Mouse (Mus musculus) c-Kit-positive CD71-positive TER-119-positive erythroid progenitor cells, embryonic 14.5 days (primary cell): ENCODE results near the gene Akr1c14.
"Not testable (repeated sequence)": the region's sequence is repeated elsewhere in the genome, so short reads cannot be mapped to it uniquely, and the experiment has no call there.

Source experiments
- DNase-seq: peaks from one replicate; pipeline ENCODE4 v3.0.0-alpha.2; 2013; ENCODE audit warnings: low spot score

Akr1c14 gene

DNA sequence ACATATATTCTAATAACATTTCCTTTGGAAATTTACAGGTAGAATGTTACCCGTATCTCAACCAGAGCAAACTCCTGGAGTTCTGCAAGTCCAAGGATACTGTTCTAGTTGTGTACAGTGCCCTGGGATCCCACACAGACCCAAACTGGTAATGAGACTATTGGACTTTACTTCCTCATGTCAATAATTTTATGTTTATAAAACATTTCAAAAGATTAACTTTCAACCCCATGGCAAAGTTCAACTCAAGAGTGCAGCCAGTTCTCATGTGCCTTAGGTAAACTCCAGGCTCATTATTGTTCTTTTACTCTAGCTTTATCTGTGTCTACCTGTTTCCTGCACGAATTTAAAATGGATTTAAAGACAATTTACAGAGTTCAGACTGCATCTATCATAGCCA lies at the start of gene Akr1c14:
Gene Akr1c14, plus strand, starts transcription at position 293 of the 400 bp plus-strand sequence.
- no peak for DNase-seq

DNA sequence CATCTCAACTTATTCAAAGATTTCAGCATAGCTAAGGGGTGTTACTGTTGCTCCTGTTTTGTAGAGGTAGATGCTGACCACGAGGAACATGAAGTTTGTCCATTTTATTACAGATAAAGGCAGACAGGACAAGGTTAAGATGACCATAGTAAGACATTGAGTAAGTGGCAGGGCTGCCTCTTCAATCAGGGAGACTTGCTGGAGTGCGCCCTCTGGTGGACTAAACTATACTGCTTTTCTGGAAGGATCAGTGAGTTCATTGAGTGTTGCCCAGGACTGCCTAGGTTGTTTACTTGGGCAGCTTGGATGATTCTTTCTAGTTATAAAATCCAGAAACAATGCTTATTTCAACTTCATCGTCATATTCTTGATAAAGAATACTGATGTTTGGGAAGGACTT lies 47.1 kb upstream of the Akr1c14 start:
- peak; percentile 48 for DNase-seq

DNA sequence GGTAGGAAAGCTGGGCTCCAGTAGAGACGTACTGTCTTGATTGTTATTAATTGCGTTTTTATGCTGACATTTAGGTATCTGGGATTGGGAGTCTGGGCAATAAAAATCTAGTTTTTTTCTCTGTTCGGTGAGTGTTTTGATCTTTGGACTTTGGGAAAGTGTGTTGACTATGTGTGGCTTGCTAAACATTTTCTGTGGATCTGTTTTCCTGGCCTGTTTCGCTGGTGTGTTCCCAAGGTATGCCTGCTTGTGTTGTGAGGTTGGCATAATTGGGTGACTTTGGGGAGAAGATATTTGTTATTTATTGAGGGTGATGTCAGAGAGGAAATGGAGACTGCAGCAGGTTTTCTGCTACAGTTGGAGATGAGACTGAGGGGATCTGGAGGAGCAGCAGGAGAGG lies 38.0 kb upstream of the Akr1c14 start:
- no peak for DNase-seq

DNA sequence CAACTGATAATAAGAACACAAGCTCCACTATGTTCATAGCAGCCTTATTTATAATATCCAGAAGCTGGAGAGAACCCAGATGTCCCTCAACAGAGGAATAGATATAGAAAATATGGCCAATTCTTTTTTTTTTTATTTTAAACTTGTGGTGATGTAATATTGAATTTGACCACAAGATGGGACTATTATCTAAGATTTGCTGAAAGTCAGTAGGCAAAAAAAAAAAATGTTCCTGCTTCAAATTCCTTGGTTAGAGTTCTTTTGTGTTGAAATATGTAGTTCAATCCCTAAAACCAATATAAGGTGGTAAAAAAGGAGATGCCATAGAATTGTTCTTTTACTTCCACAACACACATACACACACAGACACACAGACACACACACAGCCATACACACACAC lies 35.0 kb upstream of the Akr1c14 start:
- DNase-seq: no peak

DNA sequence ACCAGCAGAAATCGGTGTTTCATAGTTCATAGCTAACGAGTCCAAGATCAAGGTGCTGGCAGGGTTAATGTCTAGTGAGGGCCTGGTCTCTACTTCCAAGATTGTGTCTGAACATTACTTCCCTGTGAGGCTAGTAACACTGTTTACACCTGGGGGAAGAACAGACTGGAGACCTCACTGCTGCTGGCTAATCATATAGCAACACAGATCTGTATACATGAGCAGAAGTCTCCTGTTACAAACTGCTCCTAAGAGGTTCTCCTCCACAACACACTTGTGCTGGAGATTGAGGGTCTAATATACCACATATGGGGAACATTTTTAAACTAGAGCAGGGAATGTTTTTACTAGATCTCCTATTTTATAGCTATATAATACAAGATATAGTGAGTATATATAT lies 18.9 kb upstream of the Akr1c14 start:
- no peak for DNase-seq

DNA sequence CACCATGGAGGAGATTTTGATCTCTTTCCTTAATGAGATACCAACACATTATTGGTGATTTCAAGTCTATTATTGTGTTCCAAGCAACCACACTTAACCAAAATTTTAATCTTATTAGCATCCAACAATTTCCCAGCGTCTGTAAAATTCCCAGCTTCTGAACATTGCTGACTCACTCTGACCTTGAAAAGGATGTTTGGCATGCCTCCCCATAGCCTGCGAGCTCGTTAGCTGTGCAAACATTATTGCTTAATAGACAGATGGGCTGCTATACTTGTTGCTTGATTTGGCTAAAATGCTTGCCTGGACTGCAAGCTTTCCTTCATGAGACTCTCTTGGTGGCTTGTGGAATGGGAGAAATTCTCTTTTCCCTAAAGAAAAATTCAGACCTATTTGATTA lies 16.3 kb upstream of the Akr1c14 start:
- no peak for DNase-seq

DNA sequence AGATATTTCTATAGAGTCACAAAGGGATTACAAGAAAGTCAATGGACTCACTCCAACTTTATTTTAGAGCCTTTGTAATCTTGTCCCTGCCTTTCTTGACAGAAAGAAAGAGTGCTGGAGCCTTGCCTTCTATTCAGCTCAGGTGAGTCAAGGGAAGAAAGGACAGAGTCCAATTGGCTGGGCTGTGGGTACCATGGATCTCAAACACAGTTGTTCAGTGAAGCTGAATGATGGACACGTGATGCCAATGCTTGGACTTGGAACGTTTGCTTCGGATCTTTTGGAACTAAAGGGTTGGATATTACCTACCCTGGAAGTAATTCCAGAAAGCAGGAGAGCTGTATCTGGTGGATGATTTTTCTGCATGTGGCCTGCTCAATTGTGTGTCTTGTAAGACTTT lies 13.8 kb upstream of the Akr1c14 start:
- DNase-seq: no peak

DNA sequence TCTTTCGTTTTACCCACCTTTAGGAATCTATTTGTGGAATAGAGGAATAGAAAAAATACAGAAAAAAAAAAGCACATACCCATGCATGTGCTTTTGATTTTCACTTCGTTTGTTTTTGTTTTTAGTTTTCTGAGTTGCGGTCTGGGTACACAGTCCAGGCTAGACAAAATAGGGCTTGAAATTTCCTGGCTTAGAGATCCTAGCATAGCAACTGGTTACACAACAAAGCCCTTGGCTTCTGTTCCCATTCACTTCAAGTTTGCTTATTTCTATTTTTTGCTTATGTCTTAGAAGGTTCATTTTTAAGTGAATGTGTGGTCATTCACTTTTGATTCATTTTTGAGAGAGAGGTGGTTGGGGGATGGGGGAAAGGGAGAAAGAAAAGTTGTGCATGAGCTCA lies 2.7 kb upstream of the Akr1c14 start:
- DNase-seq: no peak

DNA sequence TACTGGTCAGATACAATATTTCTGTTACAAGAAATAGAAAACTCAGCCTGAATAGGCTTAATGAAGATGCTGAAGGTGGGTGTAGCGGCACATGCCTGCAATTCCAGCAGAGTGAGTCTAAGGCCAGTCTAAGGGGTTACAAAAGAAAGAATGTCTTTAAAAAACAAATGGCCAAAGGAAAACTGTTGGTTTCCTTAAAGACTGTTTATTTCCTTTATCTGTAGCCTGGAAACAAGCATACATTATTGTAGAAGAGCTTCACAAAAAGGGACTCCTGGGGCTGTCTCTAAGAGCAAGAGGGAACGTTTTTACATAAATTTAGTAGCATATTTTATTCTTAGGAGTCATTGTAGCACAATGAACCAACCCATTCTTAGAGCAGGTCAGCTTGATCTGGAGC lies 2.0 kb upstream of the Akr1c14 start:
- DNase-seq: no peak

DNA sequence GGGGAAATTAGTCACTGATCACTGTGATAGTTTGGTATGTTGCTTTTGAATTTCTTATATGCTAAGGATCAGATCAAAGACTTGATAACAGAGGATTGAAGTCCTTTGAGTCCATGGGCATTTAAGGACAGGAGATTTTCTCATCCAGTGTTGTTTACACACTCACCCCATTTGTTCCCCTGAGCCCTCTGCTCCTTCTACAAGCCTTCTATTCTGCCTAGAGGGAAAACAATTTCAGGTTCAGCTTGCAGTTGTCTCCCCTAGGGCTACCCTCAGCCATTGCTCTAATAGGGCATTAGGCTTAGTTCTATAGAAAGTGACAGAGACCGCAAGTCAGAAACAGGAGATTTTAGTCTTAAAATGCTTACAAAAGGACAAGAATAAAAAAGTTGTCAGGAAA lies 585 bp upstream of the Akr1c14 start:
- no peak for DNase-seq

DNA sequence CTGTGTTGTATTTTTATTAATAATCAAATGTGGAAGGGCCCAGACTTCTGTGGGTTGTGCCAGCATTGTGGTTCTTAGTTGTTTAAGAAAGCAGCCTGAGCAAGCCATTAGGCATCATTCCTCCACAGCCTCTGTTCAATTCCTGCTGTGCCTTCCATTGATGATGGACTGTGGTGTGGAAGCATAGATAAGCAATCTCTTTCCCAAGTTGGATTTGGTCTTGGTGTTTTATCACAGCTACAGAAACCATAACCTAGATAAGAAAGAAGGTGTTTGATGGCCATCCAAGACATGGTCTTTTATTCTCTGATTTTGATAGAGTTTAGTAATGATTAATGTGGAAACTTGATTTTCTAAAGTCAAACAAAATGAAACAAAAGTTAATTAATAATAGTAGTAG lies 844 bp downstream of the Akr1c14 start:
- DNase-seq: no peak

DNA sequence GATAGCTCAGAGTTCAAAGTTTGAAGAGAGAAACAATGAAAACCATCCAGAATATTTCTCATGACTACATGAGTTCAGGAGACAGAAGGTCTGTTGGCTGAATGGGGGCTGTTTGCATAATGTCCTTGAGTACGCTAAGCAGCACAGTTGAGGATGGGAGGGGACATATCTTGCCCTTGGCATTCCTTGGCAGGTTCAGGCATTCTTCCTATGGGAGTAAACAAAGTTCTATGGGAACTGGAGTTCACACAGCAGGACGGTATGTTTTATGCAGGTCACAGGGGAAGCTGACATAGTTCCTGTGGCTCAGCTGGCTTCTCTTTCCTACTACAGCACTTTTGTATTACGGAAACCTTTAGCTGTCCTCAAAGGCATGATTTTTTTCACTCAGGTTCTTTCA lies 6.6 kb downstream of the Akr1c14 start:
- no peak for DNase-seq

DNA sequence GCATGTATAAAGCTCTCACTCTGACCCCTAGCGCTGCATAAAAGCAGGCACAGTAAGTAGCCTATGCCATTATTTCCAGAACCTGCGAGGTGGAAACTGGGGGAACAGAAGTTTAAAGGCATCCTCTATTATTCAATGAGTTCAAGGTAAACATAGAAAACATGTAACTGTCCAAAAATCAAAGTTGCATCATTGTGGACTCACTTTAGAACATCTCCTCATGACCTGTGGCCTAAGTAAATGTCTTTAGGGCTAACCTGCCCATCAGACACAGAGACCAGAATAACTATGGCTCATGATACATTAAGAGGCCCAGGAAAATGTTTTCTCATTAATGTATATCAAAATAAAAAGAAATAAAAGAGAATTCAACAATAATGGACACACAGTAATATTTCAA lies 7.4 kb downstream of the Akr1c14 start:
- no peak for DNase-seq

DNA sequence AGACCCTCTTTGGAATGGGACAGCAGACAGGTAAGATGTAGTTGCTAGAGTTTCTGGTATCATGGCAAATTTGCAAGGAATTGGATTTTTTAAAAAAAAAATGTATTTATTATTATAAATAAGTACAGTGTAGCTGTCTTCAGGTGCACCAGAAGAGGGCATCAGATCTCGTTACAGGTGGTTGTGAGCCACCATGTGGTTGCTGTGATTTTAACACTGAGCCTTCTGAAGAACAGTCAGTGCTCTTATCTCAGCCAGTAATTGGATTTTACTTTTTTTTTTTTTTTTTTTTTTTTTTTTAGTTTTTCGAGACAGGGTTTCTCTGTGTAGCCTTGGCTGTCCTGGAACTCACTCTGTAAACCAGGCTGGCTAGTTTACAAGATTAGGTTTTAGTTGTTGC lies 9.4 kb downstream of the Akr1c14 start:
- DNase-seq: not testable (repeated sequence)

DNA sequence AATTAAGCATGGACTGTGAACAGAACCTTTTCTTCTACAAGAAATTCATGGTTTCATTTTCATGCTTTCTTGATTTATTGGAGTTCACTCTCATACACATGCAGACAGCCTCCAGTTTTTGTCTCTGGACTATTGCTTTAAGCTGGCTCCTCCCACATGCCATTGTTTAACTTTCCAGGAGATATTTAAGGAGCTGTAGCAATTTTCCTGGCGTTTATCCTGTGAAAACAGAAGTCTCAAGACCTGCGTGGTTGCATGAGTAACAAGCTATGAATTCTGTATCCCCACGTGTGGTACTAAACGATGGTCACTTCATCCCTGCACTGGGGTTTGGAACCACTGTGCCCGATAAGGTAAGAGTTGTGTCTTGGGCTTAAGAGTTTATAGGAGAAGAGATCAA lies 10.6 kb downstream of the Akr1c14 start:
- no peak for DNase-seq

DNA sequence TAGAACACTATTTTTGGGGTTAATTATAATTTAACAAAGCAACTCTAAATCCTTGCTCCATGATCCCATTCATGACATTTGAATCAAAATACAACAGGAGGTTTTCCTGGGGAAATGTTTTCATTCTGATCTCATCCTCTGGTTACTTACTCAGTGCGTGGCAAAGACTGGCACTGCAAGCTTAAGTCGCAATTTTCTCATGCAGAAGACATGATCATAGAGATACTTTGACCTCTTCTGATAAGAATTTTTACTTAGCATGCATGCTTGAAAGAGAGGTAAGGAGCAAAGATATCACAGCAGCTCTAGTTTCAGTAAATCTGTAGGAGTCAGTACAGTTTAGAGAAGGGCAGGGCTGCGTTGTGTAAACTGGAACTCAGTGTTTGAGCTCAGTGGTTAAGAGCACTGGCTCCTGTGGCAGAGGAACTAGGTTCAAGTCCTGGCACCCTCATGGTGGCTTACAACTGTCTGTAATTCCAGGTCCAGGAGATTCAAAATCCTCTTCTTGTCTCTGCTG lies 11.5 kb downstream of the Akr1c14 start:
- no peak for DNase-seq

DNA sequence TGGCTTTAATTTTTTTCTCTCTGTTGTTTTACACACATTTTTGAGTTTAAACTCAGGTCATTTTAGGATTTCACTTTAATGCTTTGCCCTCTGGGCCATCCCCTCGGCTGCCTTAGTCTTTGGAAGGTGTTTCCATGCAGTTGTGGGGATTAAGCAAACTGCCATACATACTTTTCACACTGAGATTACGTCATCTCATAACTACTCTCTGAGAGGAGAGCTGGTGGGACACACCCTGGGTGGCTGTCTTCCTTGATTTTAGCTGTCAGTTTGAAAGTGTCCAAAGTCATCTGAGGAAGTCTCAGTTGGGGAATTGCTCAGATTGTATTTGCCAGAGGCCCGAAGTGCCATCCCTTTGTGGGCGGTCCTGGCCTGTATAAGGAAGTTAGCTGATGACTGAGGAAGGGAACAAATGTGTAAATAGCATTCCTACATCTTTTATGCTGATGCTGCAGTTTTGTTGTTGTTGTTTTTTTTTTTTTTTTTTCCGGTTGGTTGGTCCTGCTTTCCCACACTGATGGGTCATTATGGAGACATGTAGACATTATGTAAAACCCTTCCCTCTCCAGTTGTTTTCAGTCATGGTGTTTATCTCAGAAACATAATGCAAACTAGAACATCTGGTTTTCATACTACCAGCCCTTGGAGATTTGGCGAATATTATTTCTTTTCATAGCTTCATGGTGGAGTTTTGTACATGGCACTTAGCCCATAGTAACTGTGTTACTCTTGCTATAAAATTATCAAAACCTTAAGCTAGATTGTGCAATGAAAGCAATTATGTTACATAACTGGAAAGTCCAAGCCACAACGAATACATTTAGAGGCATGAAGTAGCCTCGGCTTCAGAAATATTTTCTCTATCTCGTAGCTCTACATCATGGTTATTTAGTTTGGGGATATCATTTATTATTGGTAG lies 28.0 kb downstream of the Akr1c14 start:
- DNase-seq: no peak

DNA sequence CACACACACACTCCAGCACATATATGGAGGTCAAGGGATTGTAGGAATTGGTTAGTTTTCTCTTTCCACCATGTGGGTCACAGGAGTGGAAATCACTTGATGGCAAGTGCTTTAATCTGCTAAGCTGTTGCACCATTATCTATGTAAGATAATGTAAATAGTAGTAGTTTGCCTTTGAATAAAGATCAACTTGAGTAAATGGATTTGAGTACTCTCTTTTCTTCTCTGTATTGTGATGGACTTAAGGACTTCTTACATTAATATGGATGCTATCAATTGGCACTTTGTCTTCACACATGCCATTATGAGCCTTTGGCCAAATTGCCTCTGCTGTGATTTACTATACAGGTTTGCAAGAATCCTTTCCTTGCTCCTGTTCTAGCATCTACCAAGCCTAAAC lies 31.1 kb downstream of the Akr1c14 start:
- no peak for DNase-seq

DNA sequence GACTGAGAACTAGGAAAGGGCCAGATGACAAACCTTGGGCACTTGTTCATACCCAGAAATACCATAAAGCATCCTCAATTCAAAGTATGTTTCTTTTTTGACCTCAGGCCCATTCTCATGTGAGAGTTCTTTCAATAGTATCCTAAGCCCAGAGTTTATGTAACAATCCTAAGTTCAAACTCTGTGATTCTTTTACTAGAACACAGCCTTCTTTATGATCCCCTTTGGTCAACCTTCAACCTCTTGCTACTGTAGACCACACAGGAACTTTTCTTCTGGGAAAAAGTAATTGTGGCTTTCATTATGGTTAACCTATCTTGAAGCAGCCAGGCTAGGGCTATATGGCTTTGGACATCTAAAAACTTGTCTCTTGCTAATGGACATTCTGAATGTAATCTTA lies 52.9 kb downstream of the Akr1c14 start:
- DNase-seq: no peak

DNA sequence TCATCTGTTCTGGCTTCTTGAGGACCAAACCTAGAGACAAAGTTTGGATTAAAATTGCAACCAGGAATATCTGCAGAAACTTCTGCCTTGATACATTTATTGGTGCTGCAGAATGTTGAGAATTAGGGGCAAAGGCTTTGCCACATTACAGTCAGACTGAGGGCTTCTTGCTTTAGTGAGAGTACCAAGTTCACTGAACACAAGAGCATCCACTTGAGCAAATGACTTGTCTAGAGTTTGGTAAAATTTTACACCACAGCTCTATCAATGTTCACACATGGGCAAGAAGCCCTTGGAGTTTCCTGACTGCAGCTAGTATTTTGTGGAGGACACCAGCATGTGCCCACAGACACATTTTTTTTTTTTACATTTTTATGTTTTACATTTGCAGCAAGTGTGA lies 53.9 kb downstream of the Akr1c14 start:
- no peak for DNase-seq

DNA sequence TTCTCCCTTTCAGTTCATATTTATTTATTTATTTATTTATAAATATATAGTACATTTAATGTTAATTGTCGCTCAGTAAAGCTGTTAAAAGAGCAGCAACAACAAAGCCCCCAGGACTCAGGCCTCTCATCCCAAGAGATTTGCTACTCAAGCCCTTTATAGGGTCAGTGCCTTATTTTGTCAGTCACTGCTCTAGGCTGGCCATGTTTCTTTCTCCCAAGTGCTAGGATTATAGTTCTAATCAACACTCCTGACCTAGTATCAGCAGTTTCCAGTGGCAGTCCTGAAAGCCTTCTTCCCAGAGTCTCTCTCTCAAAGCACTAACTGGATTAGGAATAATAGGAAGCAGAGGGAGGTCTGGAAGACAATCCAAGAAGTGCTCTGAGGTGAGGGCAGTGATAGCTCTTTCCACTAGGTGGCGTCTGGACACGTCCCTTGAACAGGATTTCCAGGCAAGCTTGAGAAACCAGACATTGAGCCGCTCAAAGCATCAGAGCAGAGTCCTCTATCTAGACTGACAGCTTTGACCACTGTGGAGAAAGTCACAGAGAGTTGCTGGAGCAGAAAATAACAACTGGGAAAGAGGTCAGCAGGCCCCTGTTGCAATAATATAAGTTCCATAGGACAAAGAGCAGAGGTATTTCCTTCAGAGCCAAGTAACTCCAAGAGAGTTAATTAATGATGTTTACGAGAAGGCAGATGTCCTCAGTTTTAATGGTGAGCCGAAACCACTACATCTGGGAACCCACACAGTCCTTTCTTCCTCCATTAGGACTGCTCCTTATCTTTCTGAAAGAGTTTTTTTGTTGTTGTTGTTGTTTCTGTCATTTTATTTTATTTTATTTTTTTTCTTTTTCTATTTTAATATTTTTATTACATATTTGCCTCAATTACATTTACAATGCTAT lies 61.7 kb downstream of the Akr1c14 start:
- DNase-seq: peak; percentile 18

DNA sequence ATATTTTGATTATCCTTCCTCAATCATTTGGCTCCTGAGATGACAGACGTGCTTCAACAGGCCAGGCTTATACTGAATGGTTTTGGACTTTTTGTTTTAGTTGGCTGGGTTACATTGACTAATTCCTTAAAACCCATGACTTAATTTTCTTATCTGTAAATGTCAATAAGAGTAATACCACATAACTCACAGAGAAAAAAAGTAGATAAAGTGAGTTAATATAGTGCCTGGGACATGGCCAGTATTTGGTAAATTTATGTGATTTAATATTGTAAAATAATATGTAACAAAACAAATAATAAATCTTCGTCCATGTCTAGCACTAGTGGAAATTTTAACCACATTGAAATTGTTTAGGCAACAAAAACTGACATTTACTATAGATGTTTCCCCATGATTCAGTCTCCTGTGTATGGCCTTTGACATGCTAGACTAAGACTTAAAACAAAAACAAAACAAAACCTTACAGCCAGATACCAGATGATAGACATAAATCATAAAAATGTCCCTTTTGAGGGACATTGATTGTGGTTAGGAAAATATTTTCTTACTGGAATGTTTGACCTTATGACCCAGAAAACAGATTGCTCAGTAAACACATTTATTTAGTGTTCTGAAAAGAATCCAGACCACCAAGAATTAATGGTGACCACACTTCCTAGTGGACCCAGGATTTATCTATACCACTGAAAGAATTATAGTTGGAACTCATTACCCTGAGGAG lies 70.5 kb downstream of the Akr1c14 start:
- DNase-seq: no peak
